Mouse (Mus musculus) adrenal gland, postnatal 36 days (tissue): ENCODE measurements around the gene Eya4. TPM values are rescaled to one million over a fixed set of nuclear protein-coding genes. Genes with fewer than 3 reads are reported as not detected.

Experiments
- DNase-seq, 2 experiments: peaks; one replicate each; pipeline ENCODE4 v3.0.0; 2021; ENCODE audit warnings: mixed read lengths in 1 of 2
- total RNA-seq, 2 experiments: library from RNA; stranded (reverse); gene quantifications; 2 replicates each; pipeline ENCODE4 v1.2.3; 2021

Gene Eya4
- total RNA-seq, 2 experiments from 2014 or later, result 0.72 to 1.2 TPM

GRCm38 (mm10) chr10:23233425-23233824 is 117.2 kb downstream of the Eya4 start:
- no peak for DNase-seq

GRCm38 (mm10) chr10:23230863-23231262 is 119.7 kb downstream of the Eya4 start:
- no peak for DNase-seq

GRCm38 (mm10) chr10:23223336-23223735 is 127.2 kb downstream of the Eya4 start:
- DNase-seq, result no peak

GRCm38 (mm10) chr10:23220432-23220831 is 130.2 kb downstream of the Eya4 start:
- DNase-seq, result no peak

- no peak for DNase-seq
Observed at GRCm38 (mm10) chr10:23216815-23217214, 133.8 kb downstream of the Eya4 start.

- no peak for DNase-seq
Observed at GRCm38 (mm10) chr10:23211381-23211780, 139.2 kb downstream of the Eya4 start.

- DNase-seq, result peak in 1 of 2 experiments; percentile 2
Observed at GRCm38 (mm10) chr10:23203885-23204284, 146.7 kb downstream of the Eya4 start.

- no peak for DNase-seq
Observed at GRCm38 (mm10) chr10:23203144-23203838, 147.3 kb downstream of the Eya4 start.

- DNase-seq, result no peak
Observed at GRCm38 (mm10) chr10:23202591-23202990, 148.0 kb downstream of the Eya4 start.

GRCm38 (mm10) chr10:23198251-23198650 is 152.3 kb downstream of the Eya4 start:
- no peak for DNase-seq

- DNase-seq, result no peak
Observed at GRCm38 (mm10) chr10:23196336-23196735, 154.2 kb downstream of the Eya4 start.

- DNase-seq, result no peak
Observed at GRCm38 (mm10) chr10:23195337-23195736, 155.2 kb downstream of the Eya4 start.

GRCm38 (mm10) chr10:23189836-23190235 is 160.8 kb downstream of the Eya4 start:
- DNase-seq, result no peak

- no peak for DNase-seq
Observed at GRCm38 (mm10) chr10:23185391-23185790, 165.2 kb downstream of the Eya4 start.

GRCm38 (mm10) chr10:23181572-23182493 is 168.8 kb downstream of the Eya4 start:
- DNase-seq, result no peak

GRCm38 (mm10) chr10:23179285-23179684 is 171.3 kb downstream of the Eya4 start:
- DNase-seq, result no peak

GRCm38 (mm10) chr10:23177347-23178046 is 173.1 kb downstream of the Eya4 start:
- no peak for DNase-seq

GRCm38 (mm10) chr10:23176666-23177346 is 173.8 kb downstream of the Eya4 start:
- peak in 1 of 2 experiments; percentile 4 for DNase-seq

- peak; percentile 51 to 54 for DNase-seq
Observed at GRCm38 (mm10) chr10:23171541-23171940, 179.0 kb downstream of the Eya4 start.

GRCm38 (mm10) chr10:23165089-23165642 is 185.4 kb downstream of the Eya4 start:
- DNase-seq, result no peak

GRCm38 (mm10) chr10:23159844-23160243 is 190.7 kb downstream of the Eya4 start:
- no peak for DNase-seq

- DNase-seq, result no peak
Observed at GRCm38 (mm10) chr10:23159138-23159537, 191.4 kb downstream of the Eya4 start.
